Mouse (Mus musculus) monocyte, adult 59 days (primary cell): ENCODE measurements around the gene Bola2. TPM values are rescaled to one million over a fixed set of nuclear protein-coding genes. Genes with fewer than 3 reads are reported as not detected.

Source experiments
- total RNA-seq, 2 experiments: library from RNA; stranded (reverse); gene quantifications; one replicate each; pipeline ENCODE4 v1.2.4; 2023

The Bola2 gene
- total RNA-seq, result 100 to 1,000 TPM; 104 to 129 TPM

DNA sequence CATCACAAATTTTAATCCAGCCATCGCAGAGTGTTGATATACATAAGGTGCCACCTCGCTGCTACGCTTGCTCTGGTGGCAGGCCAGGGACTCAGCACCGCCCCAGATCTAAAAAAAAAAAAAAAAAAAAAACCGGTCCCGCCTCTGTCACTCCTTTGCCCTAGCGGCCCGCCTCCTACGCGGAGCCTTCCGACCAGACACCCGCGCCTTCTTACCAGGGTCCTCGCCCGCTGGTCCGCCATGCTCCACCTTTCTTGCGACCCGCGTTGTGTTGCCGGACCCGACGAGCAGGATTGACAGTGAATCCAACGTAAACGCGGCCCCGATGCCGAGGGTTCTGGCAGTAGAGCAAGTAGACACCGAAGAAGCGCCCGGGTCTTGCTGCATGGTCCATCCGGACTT lies at the start of gene Bola2:
Bola2 (plus strand) TSS at position 192 of the 402 bp plus-strand sequence.

DNA sequence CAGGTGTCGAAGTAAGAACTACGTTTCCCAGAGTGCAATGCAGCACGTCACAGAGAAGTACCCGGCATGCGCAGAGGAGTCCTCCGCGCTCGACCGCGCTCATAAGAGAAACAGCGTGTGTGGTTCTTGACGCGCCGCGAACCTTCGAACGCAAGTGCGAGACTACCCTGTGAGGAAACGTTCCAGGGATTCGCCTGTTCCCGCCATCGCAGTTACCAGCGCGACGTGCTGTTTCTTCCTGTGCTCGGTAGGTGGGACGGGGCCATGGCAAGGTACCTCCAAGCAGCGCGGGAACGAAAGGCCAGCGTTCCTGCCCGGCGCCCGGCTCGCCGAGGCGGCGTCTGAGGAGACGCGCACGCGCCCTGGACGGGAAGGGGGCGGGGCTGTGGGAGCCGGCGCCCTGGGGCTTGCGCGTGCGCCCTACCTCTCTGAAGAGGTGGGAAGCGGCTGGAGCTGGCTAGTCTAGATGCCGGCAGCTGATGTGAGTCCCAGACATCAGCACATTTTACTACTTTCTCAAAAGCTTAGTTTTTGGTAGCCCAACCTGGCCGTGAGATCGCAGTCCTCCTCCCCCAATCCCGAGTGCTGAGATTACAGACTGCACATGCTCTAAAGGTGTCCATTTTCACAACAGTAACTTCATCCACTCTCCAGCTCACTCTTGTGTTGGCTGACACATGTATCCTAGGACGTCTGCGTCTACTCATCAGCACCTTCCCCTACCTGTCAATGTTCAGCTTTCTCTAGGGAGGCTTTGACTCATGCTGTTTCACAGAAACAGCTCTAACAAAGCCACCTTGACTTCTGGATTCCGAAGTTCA lies 45.8 kb upstream of the Bola2 start, which contains the start of gene Sgf29:
Sgf29 (plus strand) TSS at position 79 of the 821 bp plus-strand sequence.

DNA sequence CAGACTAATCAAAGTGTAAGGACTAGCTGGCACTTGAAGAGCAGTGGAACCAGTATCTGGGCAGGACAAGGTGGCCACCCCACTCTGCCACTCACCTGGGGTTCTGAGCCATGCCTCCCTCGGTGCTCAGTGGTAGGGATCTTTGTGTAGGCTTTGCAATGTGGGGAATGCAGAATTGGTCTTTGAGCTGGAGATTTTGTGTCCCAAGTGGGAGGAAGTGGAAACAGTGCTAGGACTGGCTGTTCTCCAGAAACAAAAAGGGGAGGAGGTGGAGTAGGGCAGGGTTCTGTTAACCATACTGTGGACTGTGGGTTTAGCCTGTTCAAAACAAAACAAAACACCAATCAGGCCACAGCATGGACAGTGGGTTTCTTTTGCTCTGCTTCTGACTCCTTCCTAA lies 19.0 kb upstream of the Bola2 start, which contains the start of gene Sult1a1:
Sult1a1 (minus strand) TSS at position 226 of the 400 bp plus-strand sequence.

DNA sequence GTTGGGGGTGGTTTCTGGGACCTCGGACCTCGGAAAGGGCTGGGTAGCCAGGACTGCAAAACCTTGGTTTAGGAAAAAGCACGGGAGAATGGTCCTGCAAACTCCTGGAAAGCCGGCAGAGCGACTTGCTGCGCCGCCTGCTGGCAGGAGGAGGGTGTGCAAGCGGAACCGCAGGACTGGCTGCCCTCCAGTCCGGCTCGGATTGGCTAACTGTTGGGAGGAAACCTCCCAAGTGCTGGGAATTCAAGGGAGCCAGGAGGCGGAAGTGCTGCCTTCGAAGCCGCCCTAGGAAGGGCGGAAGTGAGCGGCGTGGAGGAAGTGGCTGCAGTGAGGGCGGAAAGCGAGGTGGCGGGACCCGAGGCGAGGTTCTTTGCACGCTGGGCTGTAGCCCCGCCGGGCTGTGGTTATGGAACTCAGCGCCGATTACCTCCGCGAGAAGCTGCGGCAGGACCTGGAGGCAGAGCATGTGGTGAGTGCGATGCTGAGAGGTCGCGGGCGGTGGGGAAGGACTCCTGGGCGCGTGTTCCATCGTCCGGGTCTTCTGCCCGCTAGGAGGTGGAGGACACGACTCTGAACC lies 518 bp downstream of the Bola2 start, which contains the start of gene Slx1b:
Slx1b (minus strand) TSS at position 154 of the 577 bp plus-strand sequence.

DNA sequence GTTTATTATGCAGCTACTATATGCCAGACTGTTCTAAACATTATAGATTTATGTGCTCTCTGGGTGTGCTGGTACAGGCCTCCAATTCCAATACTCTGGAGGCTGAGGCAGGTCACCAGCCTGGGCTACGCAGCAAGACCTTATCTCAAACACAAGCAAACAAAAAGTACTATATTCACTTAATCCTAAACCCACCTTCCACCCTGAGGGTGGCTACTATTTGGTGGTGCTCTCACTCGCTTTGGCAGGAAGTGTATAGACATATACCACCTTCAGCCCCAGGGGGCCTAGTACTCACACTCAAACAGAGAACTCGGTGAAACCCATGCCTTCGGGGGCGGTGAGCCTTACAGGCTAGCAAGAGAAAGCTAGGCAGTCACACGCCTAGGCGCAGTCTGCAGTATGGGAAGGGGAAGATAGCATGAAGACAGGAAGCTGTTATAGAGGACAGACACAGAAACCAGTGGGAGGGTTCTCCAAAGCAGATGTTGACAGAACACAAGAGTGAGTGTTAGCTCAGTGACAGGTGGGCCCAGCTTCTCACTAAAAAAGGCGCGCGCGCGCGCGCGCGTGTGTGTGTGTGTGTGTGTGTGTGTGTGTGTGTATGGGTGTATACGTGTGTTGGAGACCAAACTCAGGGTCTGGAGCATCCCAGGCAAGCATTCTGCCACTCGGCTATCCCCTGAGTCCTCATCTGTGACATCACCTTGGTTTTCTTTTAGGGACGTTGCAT lies 12.4 kb downstream of the Bola2 start, which contains the start of gene Coro1a:
Coro1a (minus strand) TSS at position 346 of the 733 bp plus-strand sequence.

Other genes with a start within 250 kb of the Bola2 start
- 1 to 10 TPM; 1.9 to 3.2 TPM for gene Atp2a1, start 232.3 kb upstream of the Bola2 start, total RNA-seq
- gene Sh2b1, start 220.0 kb upstream of the Bola2 start, total RNA-seq, result 10 to 100 TPM; 36.6 to 38.8 TPM
- gene Tufm, start 208.0 kb upstream of the Bola2 start, total RNA-seq, result 10 to 100 TPM; 34.1 to 35.5 TPM
- gene Atxn2l, start 192.0 kb upstream of the Bola2 start, total RNA-seq, result 100 to 1,000 TPM; 169 to 183 TPM
- gene Eif3c, start 129.0 kb upstream of the Bola2 start, total RNA-seq, result 100 to 1,000 TPM; 123 to 127 TPM
- gene Apobr, start 110.5 kb upstream of the Bola2 start, total RNA-seq, result 100 to 1,000 TPM; 108 to 125 TPM
- 100 to 1,000 TPM; 241 to 250 TPM for gene Cln3, start 109.6 kb upstream of the Bola2 start, total RNA-seq
- gene Il27, start 100.5 kb upstream of the Bola2 start, total RNA-seq, result 10 to 100 TPM; 10.8 to 13.3 TPM
- 10 to 100 TPM; 83.7 to 95.7 TPM for gene Nupr1, start 64.5 kb upstream of the Bola2 start, total RNA-seq
- 10 to 100 TPM; 31.8 to 41.5 TPM for gene Sgf29, start 46.1 kb upstream of the Bola2 start, total RNA-seq
- 1 to 10 TPM; 5.7 to 6.0 TPM for gene Sult1a1, start 19.0 kb upstream of the Bola2 start, total RNA-seq
- gene Slx1b, start 383 bp downstream of the Bola2 start, total RNA-seq, result 10 to 100 TPM; 12.0 to 12.3 TPM
- gene Coro1a, start 12.4 kb downstream of the Bola2 start, total RNA-seq, result 1,000 to 10,000 TPM; 1,489 to 1,521 TPM
- gene Mapk3, start 64.2 kb downstream of the Bola2 start, total RNA-seq, result 100 to 1,000 TPM; 148 to 156 TPM
- 10 to 100 TPM; 22.0 to 22.2 TPM for gene Gdpd3, start 70.9 kb downstream of the Bola2 start, total RNA-seq
- 100 to 1,000 TPM; 256 to 258 TPM for gene Ypel3, start 81.6 kb downstream of the Bola2 start, total RNA-seq
- 1 to 10 TPM; 6.9 to 8.2 TPM for gene Tbx6, start 86.1 kb downstream of the Bola2 start, total RNA-seq
- 100 to 1,000 TPM; 218 to 242 TPM for gene Ppp4c, start 97.1 kb downstream of the Bola2 start, total RNA-seq
- not detected for gene Fam57b, start 102.3 kb downstream of the Bola2 start, total RNA-seq
- not detected for gene 4930451I11Rik, start 136.2 kb downstream of the Bola2 start, total RNA-seq
- not detected for gene Doc2a, start 152.0 kb downstream of the Bola2 start, total RNA-seq
- 10 to 100 TPM in 1 of 2 experiments, 1 to 10 TPM in 1; 5.0 to 14.0 TPM for gene Hirip3, start 166.6 kb downstream of the Bola2 start, total RNA-seq
- 10 to 100 TPM; 52.2 to 66.3 TPM for gene Ino80e, start 167.0 kb downstream of the Bola2 start, total RNA-seq
- gene Taok2, start 189.3 kb downstream of the Bola2 start, total RNA-seq, result 10 to 100 TPM; 71.6 to 71.9 TPM
- 10 to 100 TPM; 63.5 to 71.0 TPM for gene Tmem219, start 227.5 kb downstream of the Bola2 start, total RNA-seq
- gene Kctd13, start 233.5 kb downstream of the Bola2 start, total RNA-seq, result 10 to 100 TPM; 31.5 to 32.7 TPM